Mouse (Mus musculus) regulatory T cell (primary cell): ENCODE results near the gene 2810459M11Rik.

Experiments
- in situ Hi-C: fragments of 300-600 bp; cut with MboI, MseI; formaldehyde crosslinking; loops from one replicate; pipeline ENCODE4 v1.15.1; 2025; ENCODE audit warnings: high pct_unique_total_duplicates

2810459M11Rik gene

DNA sequence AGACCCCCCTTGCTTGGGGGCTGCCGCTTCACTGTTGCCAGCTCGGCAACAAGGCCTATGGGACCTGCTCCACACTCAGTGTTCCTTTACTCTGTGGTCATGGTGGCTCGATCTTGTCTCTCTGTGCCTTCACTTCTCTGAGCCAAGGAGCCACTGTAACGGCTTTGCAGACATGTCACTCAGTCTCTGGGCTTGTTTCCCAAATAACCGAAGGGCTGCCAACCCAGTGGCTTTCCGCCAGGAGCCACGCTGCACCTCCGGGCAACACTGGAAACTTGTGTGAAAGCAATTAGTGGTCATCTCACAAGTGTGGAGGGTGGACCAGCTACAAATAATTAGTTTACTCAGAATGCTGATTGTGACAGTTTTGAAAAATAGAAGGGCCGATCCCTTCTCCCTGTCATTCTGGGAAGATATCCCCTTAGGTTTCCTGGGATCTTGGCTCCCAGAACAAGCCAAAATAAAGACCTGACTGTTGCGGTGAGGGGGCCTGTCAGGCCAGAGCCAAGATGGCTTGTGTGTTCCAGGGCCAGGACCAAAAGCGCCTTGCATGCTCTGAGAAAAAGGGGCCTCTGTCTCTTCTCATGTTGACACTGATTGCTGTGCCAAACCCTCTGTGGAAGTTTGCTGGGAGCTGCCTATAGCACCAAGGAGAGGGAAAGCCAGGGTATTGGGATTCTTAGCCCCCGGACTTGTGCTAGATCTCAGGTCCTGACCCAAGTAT is 7.7 kb downstream of the 2810459M11Rik start:
- in situ Hi-C loops: no loop called here

DNA sequence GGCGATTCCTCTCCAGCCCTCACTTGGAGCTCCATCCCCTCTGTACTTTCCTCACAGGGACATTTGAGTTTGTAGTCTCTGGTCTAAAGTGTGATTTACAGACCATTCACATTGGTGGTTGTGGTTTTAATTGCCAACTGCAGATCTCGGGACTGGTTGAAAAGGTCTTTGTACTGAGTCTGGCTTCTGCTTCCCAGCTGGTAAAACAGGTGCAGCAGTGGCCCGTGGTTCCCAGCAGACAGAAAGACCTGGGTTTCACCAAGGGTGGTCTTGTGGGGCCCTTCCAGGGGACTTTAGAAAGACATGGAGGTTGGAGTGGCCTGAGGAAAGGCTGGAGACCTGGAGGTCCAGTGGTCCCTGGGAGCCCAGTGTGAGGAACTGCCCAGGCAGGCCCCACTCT is 9.3 kb downstream of the 2810459M11Rik start:
- in situ Hi-C loops: no loop called here

DNA sequence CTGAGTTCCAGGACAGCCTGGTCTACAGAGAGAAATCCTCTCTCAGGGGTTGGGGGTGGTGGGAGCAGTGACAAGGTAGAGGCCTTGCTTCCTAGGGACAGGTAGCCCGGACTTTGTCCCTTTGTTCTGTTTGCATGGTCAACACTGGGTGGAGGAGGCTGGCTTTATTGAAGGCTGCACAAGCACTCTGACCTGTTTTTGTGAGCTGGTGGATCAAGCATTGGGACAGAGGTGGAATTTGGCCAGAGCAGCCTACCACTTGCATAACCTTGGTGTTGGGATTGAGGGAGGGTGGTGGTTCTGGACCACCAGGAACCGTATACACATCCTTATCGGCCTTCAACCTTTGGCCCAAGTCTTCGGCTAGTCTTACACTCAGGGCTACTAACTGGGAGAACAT is 10.6 kb downstream of the 2810459M11Rik start:
- in situ Hi-C loops: no loop called here

DNA sequence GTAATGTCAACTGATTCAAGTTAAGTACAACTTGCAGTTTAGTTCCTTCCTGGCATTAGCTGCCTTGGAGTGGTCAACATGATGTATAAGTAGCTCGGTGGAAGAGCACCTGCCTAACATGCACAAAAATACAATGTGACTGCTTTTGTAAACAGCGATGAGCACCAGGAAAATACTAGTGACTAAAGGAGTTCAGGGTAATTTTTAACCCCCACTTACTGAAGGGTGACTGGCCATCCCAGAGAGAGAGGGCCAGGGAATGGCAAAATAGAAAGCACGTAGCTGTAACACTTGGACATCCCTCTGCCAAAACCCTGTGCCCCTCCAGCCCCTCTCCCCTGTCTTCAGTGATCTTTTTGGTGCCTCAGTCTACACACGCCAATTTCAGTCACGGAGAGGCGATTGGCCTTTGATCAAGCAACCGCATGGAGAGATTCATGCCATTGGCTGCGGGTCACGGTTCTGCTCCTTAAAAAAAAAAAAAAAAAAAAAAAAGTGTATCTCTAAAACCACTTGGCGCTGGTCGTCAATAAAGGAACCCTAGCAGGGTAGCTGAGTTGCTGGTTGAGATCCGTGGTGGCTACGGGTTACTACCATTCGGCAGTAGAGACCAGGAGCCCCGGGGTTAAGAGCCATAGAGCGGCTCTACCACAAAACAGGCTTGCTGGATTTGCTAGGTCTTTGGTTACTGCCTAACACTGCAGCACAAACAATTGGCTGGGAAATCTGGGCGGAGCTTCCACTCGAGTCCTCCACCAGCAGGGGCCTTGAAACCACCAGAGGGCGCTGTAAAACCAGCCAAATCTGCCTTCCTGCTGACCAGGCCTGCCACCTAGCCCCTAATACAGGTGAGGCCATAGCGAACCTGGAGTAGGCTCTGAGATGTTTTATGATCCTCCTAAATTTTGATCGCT is 13.4 kb downstream of the 2810459M11Rik start:
- in situ Hi-C loops: no loop called here

DNA sequence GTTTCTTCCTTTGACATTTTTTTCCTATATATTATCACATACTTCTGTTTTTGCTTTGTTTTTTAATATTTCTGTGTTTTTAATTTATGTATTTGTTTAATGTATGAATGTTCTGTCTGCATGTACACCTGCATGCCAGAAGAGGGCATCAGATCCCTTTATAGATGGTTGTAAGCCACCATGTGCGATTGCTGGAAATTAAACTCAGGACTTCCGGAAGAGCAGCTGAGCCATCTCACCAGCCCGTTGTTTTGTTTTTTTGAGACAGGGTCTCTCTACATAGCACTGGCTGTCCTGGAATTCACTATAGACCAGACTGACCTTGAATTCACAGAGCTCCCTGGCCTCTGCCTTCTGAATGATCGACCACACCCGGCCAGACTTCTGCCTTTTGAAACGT is 16.9 kb downstream of the 2810459M11Rik start:
- in situ Hi-C loops: no loop called here

DNA sequence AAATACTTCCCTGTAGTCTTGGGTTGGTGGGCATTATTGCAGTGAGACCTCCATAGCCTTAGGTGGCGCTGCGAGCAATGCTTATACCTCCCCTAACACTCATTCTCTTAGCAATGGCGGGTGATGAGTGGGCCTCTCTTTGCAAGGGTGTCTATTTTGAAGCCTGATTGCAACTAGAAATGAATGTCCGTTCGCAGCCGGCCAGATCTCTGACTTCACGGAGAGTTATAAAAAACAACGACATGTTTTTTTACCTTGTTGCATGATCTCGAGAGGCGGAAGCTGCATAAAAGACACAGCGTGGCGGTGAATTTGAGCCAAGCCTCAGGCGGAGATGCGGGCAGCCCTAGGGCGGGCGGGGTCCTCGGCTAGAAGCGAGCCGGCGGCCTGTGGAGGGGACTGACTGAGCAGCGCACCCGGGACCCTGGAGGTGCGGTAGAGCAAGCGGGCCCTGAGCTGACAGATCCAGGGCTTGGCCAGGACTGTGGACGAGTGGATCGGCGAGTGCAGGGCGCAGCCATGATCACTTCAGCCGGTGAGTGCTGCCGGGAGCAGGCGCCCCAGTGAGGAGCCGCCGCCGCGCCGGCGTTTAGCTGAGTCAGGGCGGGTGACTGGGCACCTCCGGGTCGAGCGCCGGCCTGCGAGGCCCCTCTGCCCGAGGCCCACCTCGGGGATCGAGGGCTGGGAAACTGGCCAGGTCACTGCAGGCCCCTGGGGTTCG is 18.8 kb downstream of the 2810459M11Rik start, which contains the start of gene Psmd1:
Gene Psmd1 (plus strand): TSS at position 117 of the 721 bp plus-strand sequence.
- in situ Hi-C loops: no loop called here

DNA sequence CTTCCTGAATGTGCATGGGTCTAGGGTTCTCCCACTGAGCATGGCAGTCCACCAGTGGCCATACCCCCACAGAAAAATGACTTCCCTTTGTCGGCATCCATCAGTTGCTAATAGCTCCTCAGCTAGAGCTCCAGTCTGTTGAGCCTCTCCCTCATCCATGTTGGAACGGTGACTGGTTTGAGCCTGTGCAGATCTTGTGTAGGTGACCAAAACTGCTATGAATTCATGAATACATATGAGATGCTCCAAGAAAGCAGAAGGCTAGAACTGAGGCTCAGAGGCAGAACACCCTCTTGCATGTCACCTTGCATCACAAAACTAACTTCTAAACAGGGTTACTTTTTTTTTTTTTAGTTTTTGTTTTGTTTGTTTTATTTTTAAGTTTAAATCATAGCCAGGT is 30.9 kb downstream of the 2810459M11Rik start:
- in situ Hi-C loops: no loop called here

DNA sequence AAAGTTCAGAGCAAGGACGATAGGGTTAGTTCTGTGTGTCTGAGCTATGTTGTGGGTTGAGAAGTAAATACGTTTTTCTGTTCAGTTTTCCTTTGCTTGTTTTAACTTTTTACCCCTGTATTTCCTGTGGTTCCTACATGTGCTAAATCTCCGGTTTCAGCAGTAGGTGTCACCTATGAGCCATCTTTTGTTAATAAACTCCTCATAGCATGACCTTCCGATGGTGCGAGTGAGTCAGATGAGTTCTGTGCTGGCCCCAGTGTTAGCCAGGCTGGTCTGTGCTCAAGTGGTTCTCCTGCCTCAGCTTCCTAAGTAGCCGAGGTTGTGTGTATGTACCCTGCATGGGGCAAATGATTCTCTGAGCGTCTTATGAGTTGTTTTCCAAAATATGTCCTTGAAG is 48.8 kb downstream of the 2810459M11Rik start:
- in situ Hi-C loops: no loop called here

DNA sequence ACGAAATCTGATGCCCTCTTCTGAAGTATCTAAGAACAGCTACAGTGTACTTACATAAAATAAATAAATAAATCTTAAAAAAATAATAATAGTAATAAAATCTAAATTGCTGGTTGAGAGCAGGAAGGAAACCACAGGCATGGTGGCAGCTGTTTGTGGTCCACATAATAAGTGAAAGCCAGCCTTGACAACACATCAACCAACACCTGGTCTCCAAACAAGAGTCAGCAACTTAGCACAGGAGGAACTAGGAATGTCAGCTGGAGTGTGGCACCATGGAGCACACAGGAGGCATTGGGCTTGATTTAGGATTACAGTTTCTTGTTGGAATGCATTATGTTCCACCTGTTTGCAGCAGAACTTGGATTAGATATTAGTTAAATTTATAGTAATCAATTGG is 59.4 kb downstream of the 2810459M11Rik start:
- in situ Hi-C loops: no loop called here
